Mouse (Mus musculus) heart, postnatal 4 days (tissue): ENCODE measurements around the gene Rere. TPM values are rescaled to one million over a fixed set of nuclear protein-coding genes. Genes with fewer than 3 reads are reported as not detected.
"Not testable (repeated sequence)": the region's sequence is repeated elsewhere in the genome, so short reads cannot be mapped to it uniquely, and the experiment has no call there.

ENCODE experiments used
- DNase-seq: peaks from one replicate; pipeline ENCODE4 v3.0.0; 2021
- total RNA-seq, 2 experiments: library from RNA; stranded (reverse); gene quantifications; 2 replicates each; pipeline ENCODE4 v1.2.3; 2021

Gene Rere
- total RNA-seq, 2 experiments from 2014 or later, result 70.0 to 72.5 TPM

- DNase-seq, result no peak
Observed at GRCm38 (mm10) chr4:150286980-150287379, 5.5 kb downstream of the Rere start.

- DNase-seq, result not testable (repeated sequence)
Observed at GRCm38 (mm10) chr4:150287463-150287862, 6.0 kb downstream of the Rere start.

DNA sequence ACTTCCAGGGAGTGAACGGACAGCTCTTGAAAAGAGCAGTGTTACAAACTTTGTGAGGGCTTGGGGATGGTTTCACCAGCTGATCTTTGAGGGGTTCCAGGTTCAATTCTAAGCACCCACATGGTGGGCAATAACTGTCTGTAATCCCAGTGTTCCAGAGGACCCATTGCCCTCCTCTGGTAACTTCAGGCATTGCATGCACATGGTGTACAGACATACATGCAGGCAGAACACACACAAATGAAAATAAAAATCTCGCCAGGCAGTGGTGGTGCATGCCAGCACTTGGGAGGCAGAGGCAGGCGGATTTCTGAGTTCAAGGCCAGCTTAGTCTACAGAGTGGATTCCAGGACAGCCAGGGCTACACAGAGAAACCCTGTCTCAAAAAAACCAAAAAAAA, 10.5 kb downstream of the Rere start:
- DNase-seq, result no peak

DNA sequence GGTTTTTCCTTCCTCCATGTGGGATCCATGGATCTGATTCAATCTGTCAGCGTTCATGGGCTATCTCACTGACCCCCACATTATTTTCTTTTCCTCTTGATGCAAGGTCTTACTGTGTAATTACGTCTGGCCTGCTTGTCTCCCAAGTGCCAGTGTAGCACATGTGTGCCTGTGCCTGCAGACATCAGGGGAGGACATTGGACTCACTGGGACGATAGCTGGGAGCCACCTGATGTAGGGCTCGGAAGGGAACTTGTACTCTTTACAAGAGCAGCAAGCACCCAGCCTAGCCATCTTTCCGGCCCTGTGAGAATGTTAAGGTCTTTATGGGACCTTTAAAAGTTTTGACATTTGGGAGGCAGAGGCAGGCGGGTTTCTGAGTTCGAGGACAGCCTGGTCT, 13.4 kb downstream of the Rere start:
- no peak for DNase-seq

- DNase-seq, result no peak
Observed at GRCm38 (mm10) chr4:150295966-150296365, 14.5 kb downstream of the Rere start.

GRCm38 (mm10) chr4:150302726-150303125, 21.3 kb downstream of the Rere start:
- no peak for DNase-seq

- no peak for DNase-seq
Observed at GRCm38 (mm10) chr4:150306701-150307100, 25.3 kb downstream of the Rere start.

GRCm38 (mm10) chr4:150307226-150307625, 25.8 kb downstream of the Rere start:
- no peak for DNase-seq

DNA sequence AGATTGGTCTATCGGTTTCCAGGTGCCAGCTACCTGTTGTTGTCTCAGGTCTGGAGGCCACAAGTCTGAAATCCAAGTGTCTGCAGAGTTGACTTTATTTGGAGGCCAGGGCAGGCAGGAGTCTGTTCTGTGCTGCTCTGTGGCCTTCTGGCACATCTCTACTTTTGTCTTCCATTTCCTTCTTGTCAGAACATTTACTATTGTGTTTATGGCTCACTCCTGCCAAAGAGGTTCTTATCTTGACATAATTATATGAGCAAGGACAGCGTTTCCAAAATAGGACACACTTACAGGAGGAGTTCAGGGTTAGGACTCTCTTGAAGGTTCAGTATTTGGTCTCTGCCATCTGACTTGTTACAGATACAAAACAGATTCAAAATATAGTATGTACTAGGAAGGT, 30.0 kb downstream of the Rere start:
- DNase-seq, result no peak

- DNase-seq, result no peak
Observed at GRCm38 (mm10) chr4:150312646-150313045, 31.2 kb downstream of the Rere start.

- peak; percentile 18 for DNase-seq
Observed at GRCm38 (mm10) chr4:150315301-150315700, 33.9 kb downstream of the Rere start.

DNA sequence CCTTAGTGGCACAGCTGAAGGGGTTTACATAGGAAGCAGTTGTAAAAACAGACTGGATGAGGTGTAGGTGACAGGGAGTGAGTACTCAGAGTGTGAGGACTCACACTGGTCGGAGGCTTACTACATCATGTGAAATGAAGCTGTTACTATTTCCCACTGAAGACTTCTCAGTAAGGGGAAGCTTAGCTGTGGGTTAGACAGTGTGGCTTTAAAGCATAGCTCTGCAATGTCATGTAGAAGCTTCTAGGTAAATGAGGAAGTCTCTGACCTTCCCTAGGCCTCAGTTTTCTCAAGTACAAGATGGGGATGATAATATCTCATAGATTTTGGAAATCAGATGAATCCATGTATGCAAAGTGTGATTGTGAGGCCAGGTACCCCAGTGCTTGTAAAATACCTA, 35.1 kb downstream of the Rere start:
- no peak for DNase-seq

DNA sequence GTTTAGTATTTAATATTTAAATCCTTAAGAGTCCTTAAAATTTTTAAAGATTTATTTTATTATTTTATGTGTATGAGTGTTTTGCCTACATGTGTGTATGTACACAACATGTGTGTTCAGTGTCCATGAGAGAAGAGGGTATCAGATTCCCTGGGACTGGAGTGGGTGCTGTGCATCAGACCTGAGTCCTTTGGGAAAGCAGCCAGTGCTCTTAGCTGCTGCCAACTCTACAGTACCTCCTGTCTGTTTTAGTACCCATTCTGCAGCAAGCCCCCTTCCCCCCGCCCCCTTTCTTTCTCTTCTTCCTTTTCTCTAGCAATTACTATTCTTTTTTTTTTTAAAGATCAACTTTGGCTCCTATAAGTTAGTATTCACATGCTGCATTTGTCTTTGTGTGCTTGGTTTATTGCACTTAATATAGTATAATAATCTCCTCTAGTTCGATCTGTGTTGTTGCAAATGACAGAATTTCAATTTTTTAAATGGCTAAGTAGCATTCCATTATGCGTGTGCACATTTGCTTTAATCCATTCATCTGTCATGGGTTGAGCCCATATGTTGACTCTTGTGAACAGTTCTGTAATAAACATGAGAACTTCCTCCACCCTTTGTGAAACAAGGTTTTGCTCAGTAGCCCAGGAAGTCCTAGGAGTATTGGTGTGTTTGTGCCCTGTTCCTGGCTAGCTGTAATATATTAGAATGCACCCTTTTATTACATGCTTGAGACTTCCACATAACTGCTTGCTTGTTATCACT, 43.8 kb downstream of the Rere start:
- no peak for DNase-seq

- DNase-seq, result no peak
Observed at GRCm38 (mm10) chr4:150326005-150326404, 44.6 kb downstream of the Rere start.

- no peak for DNase-seq
Observed at GRCm38 (mm10) chr4:150327476-150327875, 46.0 kb downstream of the Rere start.

DNA sequence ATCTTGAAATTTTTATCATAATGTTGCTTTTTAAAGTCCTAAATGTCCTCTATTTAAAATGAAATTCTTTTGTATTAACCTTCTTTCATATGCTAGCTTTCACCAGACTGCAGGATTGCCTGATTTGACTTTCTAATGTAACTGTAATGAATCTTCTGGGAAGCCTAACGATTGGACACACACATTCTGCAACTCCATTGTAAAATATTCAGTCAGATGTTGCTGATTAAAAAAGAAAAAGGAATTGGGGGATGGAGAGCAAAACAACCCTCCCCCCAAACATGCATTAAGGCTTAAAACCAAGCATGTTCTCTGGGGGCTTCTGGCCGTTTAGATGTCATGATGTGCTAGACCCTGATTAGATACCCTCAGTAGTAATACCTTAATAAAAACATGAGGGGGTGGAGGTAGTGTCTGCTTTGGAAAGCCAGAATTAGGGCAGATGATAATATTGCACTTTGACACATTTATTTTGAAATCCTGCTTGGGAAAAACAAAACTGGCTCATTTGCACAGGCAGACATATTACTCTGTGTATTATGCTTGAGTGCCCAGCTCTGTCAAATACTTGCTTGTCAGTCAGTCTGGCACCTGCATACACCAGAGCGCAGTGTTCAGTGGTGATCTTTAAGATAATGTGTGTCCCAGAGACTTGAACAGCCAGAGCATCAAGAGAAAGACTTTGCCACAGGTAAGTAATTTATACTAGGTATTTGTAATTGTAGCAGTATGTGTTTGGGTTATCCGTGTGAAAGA, 52.7 kb downstream of the Rere start:
- no peak for DNase-seq

DNA sequence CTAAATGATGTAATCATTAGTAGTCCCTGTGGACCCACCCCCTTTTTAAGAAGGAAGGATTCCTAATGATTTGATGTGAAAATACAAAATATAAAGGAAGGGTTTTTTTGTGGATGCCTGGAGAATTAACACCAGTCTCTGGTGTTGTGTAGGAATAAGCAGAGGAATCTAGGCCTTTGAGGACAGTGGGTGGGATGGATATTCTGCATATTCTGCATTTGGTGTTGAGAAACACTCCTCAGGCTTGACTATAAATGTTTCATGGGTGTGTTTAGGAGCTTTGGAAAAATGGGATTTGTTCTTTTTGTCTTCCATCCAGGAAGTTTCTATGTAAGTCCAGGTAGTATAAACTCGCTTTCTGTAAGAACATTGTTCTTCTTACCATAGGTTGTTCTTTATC, 55.8 kb downstream of the Rere start:
- no peak for DNase-seq

- peak; percentile 32 for DNase-seq
Observed at GRCm38 (mm10) chr4:150338906-150339650, 57.6 kb downstream of the Rere start.

DNA sequence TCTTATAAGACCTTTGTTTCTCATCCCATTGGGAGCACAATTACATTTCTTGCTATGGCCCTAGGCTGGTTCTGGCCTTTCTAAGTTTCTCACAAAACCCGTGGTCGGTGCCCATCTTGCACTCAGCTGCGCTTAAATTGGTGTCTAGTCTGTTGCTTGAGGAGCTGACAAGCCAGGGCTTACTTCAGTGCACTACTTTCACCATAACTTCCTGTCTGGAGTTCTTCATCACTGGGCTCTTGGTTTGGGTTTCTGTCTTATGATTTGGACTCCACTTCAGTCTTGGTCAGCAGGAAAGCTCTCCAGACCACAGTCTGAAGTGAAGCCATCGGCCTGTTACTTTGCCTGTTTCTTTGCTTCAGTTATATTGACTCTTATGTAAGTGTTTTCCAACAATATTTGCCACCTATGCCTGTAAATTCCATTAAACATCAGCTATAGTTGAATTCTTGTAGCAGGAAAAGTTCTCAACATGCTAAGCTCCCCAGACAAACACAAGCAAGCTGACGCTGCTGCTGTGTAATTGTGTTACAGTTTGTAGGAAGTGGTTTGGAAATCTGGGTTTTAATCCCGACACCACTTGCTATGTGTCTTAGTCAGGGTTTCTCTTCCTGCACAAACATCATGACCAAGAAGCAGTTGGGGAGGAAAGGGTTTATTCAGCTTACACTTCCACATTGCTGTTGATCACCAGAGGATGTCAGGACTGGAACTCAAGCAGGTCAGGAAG, 59.5 kb downstream of the Rere start:
- DNase-seq, result no peak

GRCm38 (mm10) chr4:150344526-150344925, 63.1 kb downstream of the Rere start:
- no peak for DNase-seq

DNA sequence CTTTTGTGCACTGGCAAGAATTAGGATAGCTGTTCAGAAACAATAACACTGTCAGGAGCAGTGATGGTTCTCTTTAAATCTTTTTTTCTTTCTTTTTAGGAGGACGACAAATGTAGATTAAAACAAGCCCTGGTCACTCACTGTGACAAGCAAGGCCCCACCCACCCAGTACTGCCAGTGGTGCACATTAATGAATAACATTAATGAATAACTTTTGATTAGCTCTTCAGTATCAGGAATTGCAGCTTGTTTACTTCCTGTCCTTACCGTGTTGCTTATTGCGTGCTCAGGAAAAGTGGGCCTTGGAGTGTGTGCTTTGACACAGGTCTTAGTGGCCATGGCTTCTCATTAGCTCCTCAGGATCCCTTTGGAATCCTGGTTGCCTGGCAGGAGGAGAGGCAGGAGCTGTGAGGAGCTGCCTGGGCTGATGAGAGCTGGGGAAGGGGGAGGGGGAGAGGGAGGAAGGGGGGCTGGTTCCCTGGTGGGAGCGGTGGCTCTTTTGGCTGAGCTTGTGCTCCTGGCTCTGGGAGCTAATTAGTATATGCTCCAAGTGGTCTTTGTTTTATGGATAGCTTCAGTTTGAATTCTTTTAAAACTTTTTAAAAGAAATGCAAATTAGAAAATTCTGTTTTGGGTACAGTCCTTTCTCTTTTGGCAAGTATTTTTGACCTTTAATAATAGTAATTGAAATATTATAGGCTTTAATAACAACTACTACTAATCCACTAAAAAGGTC, 65.4 kb downstream of the Rere start:
- DNase-seq, result no peak

- DNase-seq, result peak; percentile 20
Observed at GRCm38 (mm10) chr4:150347387-150347672, 65.9 kb downstream of the Rere start.
